Mouse (Mus musculus) lung, adult 2 months (tissue): ENCODE data around the gene Mmp23. TPM values are rescaled to one million over a fixed set of nuclear protein-coding genes. Genes with fewer than 3 reads are reported as not detected.
"Not testable (repeated sequence)": the region's sequence is repeated elsewhere in the genome, so short reads cannot be mapped to it uniquely, and the experiment has no call there.

Experiments used
- DNase-seq: peaks from one replicate; pipeline ENCODE4 v3.0.0; 2022
- H3K4me1 ChIP-seq: fragments of 200-500 bp; 2 replicates; pipeline ENCODE4 v1.6.1; 2011; ENCODE audit warnings: low read length; ENCODE audit not compliant: control insufficient read depth, insufficient read depth
- H3K4me3 ChIP-seq: fragments of 200-500 bp; replicated peaks from 2 replicates; pipeline ENCODE3; 2011; ENCODE audit warnings: low read depth, mild to moderate bottlenecking, control low read depth, low read length; ENCODE audit errors: extremely low read depth
- CTCF ChIP-seq: fragments of 200-500 bp; IDR thresholded peaks from 2 replicates; pipeline ENCODE4 v1.5.1; 2011; ENCODE audit warnings: mild to moderate bottlenecking, low read length, control low read depth; ENCODE audit not compliant: insufficient read depth
- POLR2A ChIP-seq: fragments of 200-500 bp; IDR thresholded peaks from 2 replicates; pipeline ENCODE4 v1.6.1; 2011; ENCODE audit warnings: low read depth, mild to moderate bottlenecking, control low read depth, low read length, borderline replicate concordance; ENCODE audit errors: extremely low read depth
- WGBS: fragments of 180-500 bp; shearing (Covaris S2); methylation state at CpG from one replicate; pipeline ENCODE4 v1.1.7; 2018; 5-methylcytosine and 5-hydroxymethylcytosine counted together
- polyA plus RNA-seq: library from polyadenylated mRNA; depleted of rRNA; stranded (reverse); fragments of >200 nt; gene quantifications from 2 replicates; pipeline ENCODE4 v1.2.3, GENCODE M21; 2012

The Mmp23 gene
- polyA plus RNA-seq, 1 experiment = 30.8 TPM

GRCm38 (mm10) chr4:155675991-155676390 is 22.8 kb upstream of the Mmp23 start:
- DNase-seq = no peak
- TF ChIP-seq POLR2A = no peak
- TF ChIP-seq CTCF = no peak

DNA sequence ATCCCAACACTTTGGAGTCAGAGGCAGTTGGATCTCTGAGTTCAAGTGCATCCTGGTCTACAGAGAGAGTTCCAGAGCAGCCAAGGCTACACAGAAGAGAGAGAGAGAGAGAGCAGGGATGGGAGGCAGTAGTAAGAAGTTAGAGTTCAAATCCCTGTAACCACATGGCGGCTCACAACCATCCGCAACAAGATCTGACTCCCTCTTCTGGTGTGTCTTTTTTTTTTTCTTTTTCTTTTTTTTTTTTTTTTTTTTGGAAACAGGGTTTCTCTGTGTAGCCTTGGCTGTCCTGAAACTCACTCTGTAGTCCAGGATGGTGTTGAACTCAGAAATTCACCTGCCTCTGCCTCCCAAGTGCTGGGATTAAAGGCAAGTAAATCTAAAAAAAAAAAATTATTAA is 18.9 kb upstream of the Mmp23 start:
- 56% methylated on average over 2 of the region's 2 CpGs for WGBS
- TF ChIP-seq CTCF (no peak), POLR2A (no peak)
- H3K4me3 ChIP-seq = no peak overlapping the region
- DNase-seq = no peak
- peaks cover 6% of the 10 kb centered on the region for H3K4me1 ChIP-seq

More at GRCm38 (mm10) chr4:155675991-155676390, 22.8 kb upstream of the Mmp23 start:
- Histone ChIP-seq H3K4me3 (no peak overlapping the region), H3K4me1 (no peaks in the 10 kb centered on the region)
- 57% methylated on average over 2 of the region's 2 CpGs for WGBS

DNA sequence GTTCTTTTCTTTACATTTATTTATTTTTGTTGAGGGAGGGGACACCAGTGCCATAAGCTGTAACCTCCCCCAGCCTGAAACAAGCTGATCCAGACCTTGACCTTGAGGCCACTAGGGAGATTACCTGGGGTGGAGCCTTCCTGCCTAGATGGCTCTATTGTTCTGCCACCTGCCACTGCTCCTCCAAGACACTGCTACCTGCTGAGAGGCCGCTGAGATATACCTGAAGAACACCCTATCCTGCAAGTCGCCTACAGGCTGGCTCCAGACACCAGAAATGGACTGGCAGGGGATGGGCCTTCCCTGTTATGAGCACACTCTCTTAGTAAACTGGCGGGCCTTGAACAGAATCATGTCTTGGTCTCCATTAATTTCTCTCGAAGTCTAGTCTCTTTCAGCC is 17.1 kb upstream of the Mmp23 start:
- H3K4me3 ChIP-seq, DNase-seq, H3K4me1 ChIP-seq: not testable (repeated sequence)
- WGBS = 79% methylated on average over 4 of the region's 4 CpGs

DNA sequence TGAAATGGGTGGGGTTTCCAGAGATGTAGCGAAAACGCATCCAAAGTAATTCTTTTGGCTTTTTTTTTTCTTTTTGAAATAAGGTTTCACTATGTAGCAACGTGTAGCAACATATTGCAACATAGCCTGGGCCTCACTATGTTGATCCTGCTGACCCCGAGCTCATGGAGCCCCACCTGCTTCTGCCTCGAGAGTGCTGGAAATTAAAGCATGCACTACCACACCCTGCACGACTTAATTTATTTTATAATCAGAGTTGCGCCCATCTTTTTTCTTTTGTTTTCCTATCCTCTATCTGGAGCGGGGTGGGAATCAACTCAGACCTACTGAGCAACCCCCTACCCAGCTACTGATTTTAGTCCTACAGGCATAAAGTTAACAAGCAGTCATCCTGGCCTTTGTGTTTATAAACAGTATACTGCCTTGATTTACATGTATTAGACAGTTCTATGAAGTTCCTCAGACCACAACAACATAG is 16.5 kb upstream of the Mmp23 start:
- peaks cover 6% of the 10 kb centered on the region for H3K4me1 ChIP-seq
- TF ChIP-seq CTCF (no peak), POLR2A (no peak)
- no peak for DNase-seq
- 1% methylated on average over 8 of the region's 8 CpGs for WGBS
- peak overlapping the region; percentile 84 for H3K4me3 ChIP-seq

DNA sequence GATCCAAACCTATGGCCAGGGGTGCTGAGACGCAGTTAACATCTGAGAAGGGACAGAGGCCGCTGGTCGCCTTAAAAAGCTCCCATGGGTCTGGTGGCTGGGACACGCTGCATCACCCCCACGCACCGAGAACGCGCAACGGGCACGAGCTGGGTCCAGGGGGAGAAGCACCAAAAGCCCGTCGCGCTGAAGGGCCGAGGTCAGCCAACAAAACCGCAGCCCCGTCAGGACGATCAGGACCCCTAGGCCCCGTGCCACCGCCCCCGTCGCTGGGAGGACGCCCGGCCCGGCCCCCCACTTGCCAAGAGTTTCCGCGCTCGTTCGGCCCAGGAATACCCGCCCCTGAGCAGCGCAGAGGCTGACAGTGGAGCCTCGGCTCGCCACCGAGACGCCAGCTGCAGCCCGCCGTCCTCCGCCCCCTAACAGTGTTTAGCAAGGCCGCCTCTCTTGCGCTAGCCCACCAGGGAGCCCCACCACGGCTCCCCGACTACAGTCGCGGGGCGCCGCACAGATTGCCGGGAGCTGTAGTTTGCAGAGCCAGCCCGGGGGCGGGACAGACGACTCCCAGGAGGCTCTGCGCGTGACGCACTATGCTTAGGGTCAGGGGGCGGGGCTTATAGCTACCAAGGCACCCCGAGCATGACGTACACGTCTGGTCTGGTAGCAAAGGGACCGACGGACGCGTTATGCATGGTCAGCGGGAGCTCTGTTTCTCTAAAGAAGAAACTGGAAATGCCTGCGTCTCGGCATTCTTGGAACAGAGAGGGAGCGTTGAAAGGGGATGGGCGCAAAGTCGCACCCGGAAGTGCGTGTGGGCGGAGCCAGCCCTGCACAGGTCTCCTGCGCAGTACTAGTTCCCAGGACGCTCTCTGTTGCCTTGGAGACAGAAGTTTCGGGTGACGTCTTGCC is 15.8 kb upstream of the Mmp23 start, which contains the start of gene Mib2:
Mib2 (minus strand) TSS at position 510 of the 909 bp plus-strand sequence.
- WGBS = under 1% methylated on average over 73 of the region's 73 CpGs
- peak; percentile 97 for DNase-seq
- TF ChIP-seq CTCF (no peak), POLR2A (0 out of 2 replicates have a peak, but pooled peaks have one; percentile 46)
- Histone ChIP-seq H3K4me3 (peak within 1 kb of the TSS; percentile 84), H3K4me1 (peaks cover 6% of the 10 kb centered on the region)

- H3K4me3 ChIP-seq = no peak overlapping the region
- peaks cover 6% of the 10 kb centered on the region for H3K4me1 ChIP-seq
- TF ChIP-seq POLR2A (no peak), CTCF (no peak)
- DNase-seq = no peak
These were observed 13.7 kb upstream of the Mmp23 start for GRCm38 (mm10) chr4:155666903-155667302.

DNA sequence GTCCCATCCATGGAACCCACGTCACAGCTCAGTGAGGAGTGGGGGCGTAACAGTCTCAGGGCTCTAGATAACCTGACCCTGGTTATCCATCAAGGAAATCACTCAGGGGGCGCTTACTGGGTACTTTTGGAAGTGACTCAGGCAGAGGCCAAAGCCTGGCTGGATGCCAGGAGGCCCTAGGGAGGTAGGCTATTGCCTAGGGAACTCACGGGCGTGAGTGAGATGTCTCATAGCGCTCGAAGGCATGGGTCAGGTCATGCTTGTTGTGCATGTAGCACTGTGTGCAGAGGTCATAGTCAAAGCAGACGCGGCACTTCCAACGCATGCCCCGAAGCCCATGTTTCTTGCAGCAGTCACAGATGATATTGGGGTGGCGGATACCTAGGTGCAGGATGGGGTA is 7.5 kb upstream of the Mmp23 start:
- no peak overlapping the region for H3K4me3 ChIP-seq
- WGBS = 70% methylated on average over 12 of the region's 12 CpGs
- TF ChIP-seq POLR2A (no peak), CTCF (no peak)

DNA sequence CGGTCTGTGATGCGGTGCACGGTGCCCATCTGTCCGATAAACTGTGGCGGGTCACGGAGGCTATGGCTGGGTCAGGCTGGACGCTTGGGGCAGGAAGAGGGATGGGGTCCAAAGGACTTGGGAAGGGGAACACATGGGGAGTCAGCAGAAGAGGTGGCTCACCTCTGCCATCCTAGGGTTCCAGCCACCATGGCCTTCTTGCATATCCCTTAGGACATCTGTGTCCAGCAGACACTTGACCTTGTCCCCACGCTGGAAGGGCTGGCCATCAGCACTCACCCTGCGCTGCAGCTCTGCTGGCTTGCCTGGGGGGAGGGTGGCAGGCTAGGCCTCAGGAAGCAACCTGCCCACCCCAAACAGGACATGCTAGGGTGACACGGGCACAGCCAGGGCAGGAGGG is 5.8 kb upstream of the Mmp23 start:
- TF ChIP-seq CTCF (no peak), POLR2A (no peak)
- no peaks in the 10 kb centered on the region for H3K4me1 ChIP-seq
- WGBS = 89% methylated on average over 10 of the region's 10 CpGs

More for the DNA sequence above, 7.5 kb upstream of the Mmp23 start:
- DNase-seq = no peak
- H3K4me1 ChIP-seq = no peaks in the 10 kb centered on the region

DNA sequence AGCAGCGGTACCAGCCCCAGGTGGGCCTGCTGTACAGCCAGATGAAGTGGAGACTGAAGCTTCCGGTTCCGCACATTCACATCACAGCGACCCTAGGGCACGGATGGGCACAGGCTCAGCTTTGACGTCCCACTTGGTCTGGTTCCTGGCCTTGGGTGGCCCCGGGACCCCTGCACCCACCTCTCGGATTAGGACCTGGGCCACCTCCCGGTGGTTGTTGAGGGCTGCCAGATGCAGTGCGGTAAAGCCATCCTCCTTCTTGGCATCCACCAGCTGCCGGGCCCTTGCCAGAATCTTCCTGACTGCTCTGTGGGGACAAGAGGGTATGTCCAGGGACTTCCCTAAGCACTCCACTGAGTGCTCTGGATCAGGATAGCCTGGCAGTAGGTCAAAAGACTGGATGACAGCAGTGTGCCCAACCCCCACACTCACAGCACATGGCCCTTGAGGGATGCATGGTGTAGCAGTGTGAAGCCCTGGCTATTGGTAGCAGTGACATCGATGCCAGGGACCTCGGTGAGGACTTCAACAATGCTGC is 3.1 kb upstream of the Mmp23 start:
- no peak overlapping the region for H3K4me3 ChIP-seq
- TF ChIP-seq CTCF (no peak), POLR2A (no peak)
- peaks cover 11% of the 10 kb centered on the region for H3K4me1 ChIP-seq
- 88% methylated on average over 13 of the region's 13 CpGs for WGBS
- no peak for DNase-seq

More for the DNA sequence above, 5.8 kb upstream of the Mmp23 start:
- no peak for DNase-seq
- H3K4me3 ChIP-seq = no peak overlapping the region

GRCm38 (mm10) chr4:155654456-155655298 is 1.5 kb upstream of the Mmp23 start:
- Histone ChIP-seq H3K4me1 (peaks cover 11% of the 10 kb centered on the region), H3K4me3 (peak overlapping the region; percentile 48)
- WGBS = 5% methylated on average over 52 of the region's 52 CpGs
- TF ChIP-seq POLR2A (peak; percentile 29; the same call in 1 of the 2 replicates), CTCF (no peak)
- peak; percentile 59 for DNase-seq
